Mouse (Mus musculus) stomach, postnatal 0 days (tissue): ENCODE data around the gene Tdpoz2.

Source experiments
- CTCF ChIP-seq: IDR thresholded peaks from 2 replicates; pipeline ENCODE4 v1.5.1; 2016; ENCODE audit warnings: antibody characterized with exemption, low read depth, mild to moderate bottlenecking, moderate library complexity
- EP300 ChIP-seq: optimal IDR thresholded peaks from 2 replicates; pipeline ENCODE3; 2016; ENCODE audit warnings: antibody characterized with exemption

- TF ChIP-seq CTCF (no peak), EP300 (no peak)
Measured at GRCm38 (mm10) chr3:93652586-93652985, at the start of gene Tdpoz2.
